Mouse (Mus musculus) G1E (cell line): Measurements from ENCODE around the gene Hid1. TPM values are rescaled to one million over a fixed set of nuclear protein-coding genes. Genes with fewer than 3 reads are reported as not detected.
"Not testable (repeated sequence)": the region's sequence is repeated elsewhere in the genome, so short reads cannot be mapped to it uniquely, and the experiment has no call there.

Experiments used
- ATAC-seq: 2 replicates; pipeline ENCODE4 v1.8.0; 2016; ENCODE audit warnings: mild to moderate bottlenecking; ENCODE audit not compliant: insufficient number of reproducible peaks, poor library complexity, low FRiP score, severe bottlenecking; ENCODE audit errors: extremely low read depth
- DNase-seq: peaks from one replicate; pipeline ENCODE4 v3.0.0; 2012; ENCODE audit warnings: low spot score
- H3K27me3 ChIP-seq: 2 replicates; pipeline ENCODE4 v1.6.1; 2012; ENCODE audit warnings: mild to moderate bottlenecking, low read length, inconsistent platforms; ENCODE audit not compliant: insufficient read depth
- H3K36me3 ChIP-seq: replicated peaks from 2 replicates; pipeline ENCODE3; 2012; ENCODE audit warnings: mild to moderate bottlenecking, inconsistent platforms
- H3K4me1 ChIP-seq: 2 replicates; pipeline ENCODE4 v1.6.1; 2012; ENCODE audit warnings: low read depth, low read length, inconsistent platforms, mixed read lengths; ENCODE audit not compliant: insufficient read depth
- H3K4me3 ChIP-seq: 2 replicates; pipeline ENCODE4 v1.5.1; 2012; ENCODE audit warnings: low read depth, mild to moderate bottlenecking, inconsistent platforms, low read length, moderate library complexity, mixed read lengths
- H3K9me3 ChIP-seq: replicated peaks from 2 replicates; pipeline ENCODE4 v1.6.1; 2012; ENCODE audit warnings: inconsistent platforms
- CTCF ChIP-seq: IDR thresholded peaks from 2 replicates; pipeline ENCODE4 v1.5.1; 2012; ENCODE audit warnings: low read depth, low read length, inconsistent platforms, mixed read lengths
- GATA1 ChIP-seq: IDR thresholded peaks from 2 replicates; pipeline ENCODE4 v1.6.1; 2012; ENCODE audit warnings: borderline replicate concordance, low read length, inconsistent platforms, mixed read lengths
- GATA2 ChIP-seq: IDR thresholded peaks from 2 replicates; pipeline ENCODE4 v1.6.1; 2012; ENCODE audit warnings: low read depth, low read length, inconsistent platforms, borderline replicate concordance
- POLR2AphosphoS5 ChIP-seq: IDR thresholded peaks from 2 replicates; pipeline ENCODE4 v1.6.1; 2012; ENCODE audit warnings: low read depth, low read length, inconsistent platforms; ENCODE audit not compliant: insufficient replicate concordance
- TAL1 ChIP-seq: conservative IDR thresholded peaks from 2 replicates; pipeline ENCODE4 v1.6.1; 2012; ENCODE audit warnings: low read depth, low read length, inconsistent platforms, mixed read lengths
- polyA plus RNA-seq: library from polyadenylated mRNA; stranded (reverse); fragments of >175 nt; gene quantifications from 2 replicates; pipeline ENCODE4 v1.2.3, GENCODE M21; 2012
- total RNA-seq, 2 experiments: library from RNA; stranded (forward) in 1 of 2; stranded (reverse) in 1 of 2; fragments of 200-1000 nt in 1 of 2; fragments of >200 nt in 1 of 2; fragmentation: Nextera tagmentation in 1 of 2; gene quantifications; 2 replicates each; pipeline ENCODE4 v1.2.3; 2014 to 2017

Gene Hid1
- total and polyA plus RNA-seq, 3 experiments: 0.01 TPM; not detected in 2

GRCm38 (mm10) chr11:115400630-115401391 is 33.3 kb upstream of the Hid1 start:
- ATAC-seq: no peak
- no peak for DNase-seq
- Histone ChIP-seq H3K9me3 (no peaks in the 10 kb centered on the region), H3K27me3 (peaks cover 19% of the 10 kb centered on the region), H3K4me1 (peaks cover 27% of the 10 kb centered on the region), H3K4me3 (no peak overlapping the region), H3K36me3 (peaks cover 11% of the 10 kb centered on the region)
- TF ChIP-seq POLR2AphosphoS5 (no peak), CTCF (no peak)

GRCm38 (mm10) chr11:115400126-115400525 is 32.6 kb upstream of the Hid1 start:
- peaks cover 20% of the 10 kb centered on the region for H3K4me1 ChIP-seq
- H3K27me3 ChIP-seq: peaks cover 25% of the 10 kb centered on the region
- H3K9me3 ChIP-seq: no peaks in the 10 kb centered on the region
- TF ChIP-seq TAL1 (no peak), POLR2AphosphoS5 (no peak), GATA1 (no peak), GATA2 (no peak), CTCF (no peak)
- H3K4me3 ChIP-seq: no peak overlapping the region
- peaks cover 4% of the 10 kb centered on the region for H3K36me3 ChIP-seq
- DNase-seq (no peak), ATAC-seq (no peak)

GRCm38 (mm10) chr11:115398085-115398484 is 30.5 kb upstream of the Hid1 start:
- no peak for ATAC-seq

GRCm38 (mm10) chr11:115393721-115394325 is 26.3 kb upstream of the Hid1 start:
- no peaks in the 10 kb centered on the region for H3K36me3 ChIP-seq
- peaks cover 7% of the 10 kb centered on the region for H3K4me1 ChIP-seq
- no peak for TF ChIP-seq POLR2AphosphoS5
- DNase-seq (no peak), ATAC-seq (no peak)
- H3K4me3 ChIP-seq: no peak overlapping the region
- peaks cover 63% of the 10 kb centered on the region for H3K27me3 ChIP-seq
- no peaks in the 10 kb centered on the region for H3K9me3 ChIP-seq

More at GRCm38 (mm10) chr11:115398085-115398484, 30.5 kb upstream of the Hid1 start:
- no peaks in the 10 kb centered on the region for H3K9me3 ChIP-seq
- TF ChIP-seq CTCF: no peak
- no peak for TF ChIP-seq GATA2
- TF ChIP-seq TAL1: no peak
- TF ChIP-seq POLR2AphosphoS5: no peak
- TF ChIP-seq GATA1: no peak
- peaks cover 44% of the 10 kb centered on the region for H3K27me3 ChIP-seq
- no peaks in the 10 kb centered on the region for H3K36me3 ChIP-seq
- no peak overlapping the region for H3K4me3 ChIP-seq
- H3K4me1 ChIP-seq: peaks cover 9% of the 10 kb centered on the region
- no peak for DNase-seq

GRCm38 (mm10) chr11:115391358-115391757 is 23.8 kb upstream of the Hid1 start:
- TF ChIP-seq POLR2AphosphoS5 (no peak), CTCF (no peak), GATA1 (no peak), GATA2 (no peak), TAL1 (no peak)
- Histone ChIP-seq H3K4me1 (peaks cover 5% of the 10 kb centered on the region; the same call in 1 of the 2 replicates), H3K9me3 (no peaks in the 10 kb centered on the region), H3K36me3 (no peaks in the 10 kb centered on the region), H3K4me3 (no peak overlapping the region), H3K27me3 (peaks cover 49% of the 10 kb centered on the region)
- ATAC-seq: no peak
- no peak for DNase-seq

- H3K9me3 ChIP-seq, H3K4me3 ChIP-seq, H3K36me3 ChIP-seq, H3K4me1 ChIP-seq, DNase-seq, ATAC-seq: not testable (repeated sequence)
- peaks cover 43% of the 10 kb centered on the region; the same call in 1 of the 2 replicates for H3K27me3 ChIP-seq
These were observed 19.3 kb upstream of the Hid1 start for GRCm38 (mm10) chr11:115386859-115387258.
